Mouse (Mus musculus): ENCODE results near the gene Bmp3.

Bmp3 gene

GRCm38 (mm10) chr5:98854264-98854626 lies at the start of gene Bmp3:
Gene Bmp3 (plus strand): TSS chr5:98854415.
- no peak for DNase-seq (ENCODE audit: low spot score in 2 of 2)

DNA sequence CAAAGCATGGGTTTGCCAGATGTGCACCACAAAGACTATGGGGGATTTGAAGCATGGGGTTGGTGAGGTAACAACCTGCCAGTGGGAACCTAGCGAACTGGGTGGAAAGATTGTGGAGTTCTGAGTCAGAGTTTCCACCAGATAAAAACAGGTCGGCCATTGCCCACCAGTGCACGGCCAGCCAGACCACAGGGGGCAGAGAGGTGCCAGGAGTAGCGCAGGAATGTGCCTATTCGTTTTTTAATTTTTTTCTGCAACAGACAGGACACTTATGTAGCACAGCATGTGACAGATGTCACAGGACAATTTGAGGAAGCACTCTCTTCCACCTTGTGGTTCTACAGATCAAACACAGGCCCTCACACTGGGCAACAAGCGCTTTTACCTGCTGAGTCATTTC lies 49.5 kb upstream of the Bmp3 start:
- no peak for DNase-seq (ENCODE audit: low spot score in 2 of 2)

DNA sequence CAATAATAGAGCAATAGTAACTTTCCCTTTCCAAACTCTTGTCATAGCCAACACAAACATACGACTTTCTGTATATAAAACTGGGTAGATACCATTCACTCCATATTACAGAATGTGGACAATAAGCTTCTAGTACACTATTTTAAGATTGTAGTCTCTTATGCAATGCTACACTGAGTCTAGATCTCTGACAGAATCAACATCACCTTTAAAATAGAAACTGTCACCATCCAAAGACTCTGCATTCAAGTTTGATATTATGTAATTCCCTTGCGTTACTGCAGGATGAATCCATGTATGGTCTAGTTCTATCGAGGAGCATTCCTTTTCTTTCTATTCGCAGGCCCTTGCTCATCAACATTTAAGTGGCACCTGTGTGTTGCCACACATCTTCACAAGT lies 47.7 kb upstream of the Bmp3 start:
- DNase-seq (ENCODE audit: low spot score in 2 of 2), result no peak

DNA sequence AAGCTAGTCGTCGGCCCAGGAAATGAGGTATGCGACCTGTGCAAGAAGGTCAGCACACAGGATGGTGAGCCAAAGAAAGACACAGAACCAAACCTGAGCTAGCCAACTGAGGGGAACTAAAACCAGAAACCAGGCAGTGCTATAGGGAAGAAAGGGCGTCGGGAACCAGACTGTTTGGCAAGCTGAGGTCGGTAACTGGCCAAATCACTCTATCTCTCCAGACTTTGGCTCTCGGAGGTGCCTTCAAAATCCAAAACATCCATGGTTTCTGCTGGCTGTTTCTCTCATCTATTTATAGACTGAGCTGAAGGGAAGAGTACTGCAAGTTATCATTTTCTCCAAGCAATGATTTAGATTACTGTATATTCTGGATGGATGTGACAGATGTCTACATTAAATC lies 47.2 kb upstream of the Bmp3 start:
- DNase-seq (ENCODE audit: low spot score in 2 of 2), result no peak

DNA sequence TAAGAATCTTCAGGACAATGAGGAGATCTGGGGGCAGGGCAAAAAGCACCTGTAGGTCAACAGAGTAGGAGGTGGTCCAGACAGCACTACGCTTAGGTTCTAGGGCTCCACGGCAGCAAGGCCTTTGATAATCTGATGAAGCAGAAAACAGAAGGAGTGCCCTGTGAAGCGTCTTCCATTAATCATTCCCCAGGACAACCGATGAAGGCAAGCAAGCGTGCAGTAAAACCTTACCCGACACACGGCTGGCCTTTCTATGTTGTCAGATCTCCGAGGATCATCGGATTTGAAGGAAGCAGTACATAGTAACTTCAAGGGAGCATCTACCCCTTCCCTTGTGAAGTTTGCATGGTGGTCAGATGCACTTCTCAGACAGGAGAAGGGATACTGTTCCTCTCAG lies 46.3 kb upstream of the Bmp3 start:
- no peak for DNase-seq (ENCODE audit: low spot score in 2 of 2)

DNA sequence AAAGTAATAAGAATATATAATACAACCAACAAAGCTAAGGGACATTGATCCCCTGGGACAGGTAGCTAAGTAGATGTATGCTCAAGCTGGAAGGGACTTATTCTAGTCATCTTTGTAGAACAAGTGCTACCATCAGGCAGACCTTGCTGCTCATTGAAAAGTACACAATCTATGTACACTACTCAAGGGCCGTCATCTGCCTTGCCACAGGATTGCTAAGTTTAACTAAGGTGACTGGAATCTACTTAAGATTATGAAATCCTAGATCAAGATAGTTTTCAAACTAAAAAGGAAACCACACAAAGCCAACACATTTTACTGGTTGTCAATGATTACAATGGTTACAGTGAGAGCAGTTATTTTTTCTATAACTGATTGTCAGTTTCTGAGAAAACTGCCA lies 41.8 kb upstream of the Bmp3 start:
- no peak for DNase-seq (ENCODE audit: low spot score in 2 of 2)

DNA sequence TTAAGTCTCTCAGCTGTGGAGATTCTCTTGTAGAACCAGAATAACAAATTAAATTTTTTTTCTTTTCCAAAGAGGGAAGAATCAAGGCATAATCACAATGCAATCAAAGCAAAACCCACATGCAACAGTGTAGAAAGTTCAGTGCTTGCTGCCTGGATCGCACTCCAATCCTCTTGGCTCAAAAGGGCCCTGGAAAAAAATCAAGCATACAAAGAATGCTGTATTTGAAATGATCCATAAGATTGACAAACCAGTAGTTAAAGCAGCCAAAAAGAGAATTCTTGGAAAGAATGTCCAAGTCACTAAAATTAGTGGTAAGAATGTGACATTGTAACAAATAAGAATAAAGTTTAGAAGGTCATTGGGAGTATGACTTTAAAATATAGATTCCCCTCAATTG lies 38.9 kb upstream of the Bmp3 start:
- DNase-seq (ENCODE audit: low spot score in 2 of 2), result no peak

GRCm38 (mm10) chr5:98833760-98834159 lies 20.5 kb upstream of the Bmp3 start:
- no peak for DNase-seq (ENCODE audit: low spot score in 2 of 2)

- DNase-seq (ENCODE audit: low spot score in 2 of 2), result no peak
Observed at GRCm38 (mm10) chr5:98834300-98834699, 19.9 kb upstream of the Bmp3 start.

DNA sequence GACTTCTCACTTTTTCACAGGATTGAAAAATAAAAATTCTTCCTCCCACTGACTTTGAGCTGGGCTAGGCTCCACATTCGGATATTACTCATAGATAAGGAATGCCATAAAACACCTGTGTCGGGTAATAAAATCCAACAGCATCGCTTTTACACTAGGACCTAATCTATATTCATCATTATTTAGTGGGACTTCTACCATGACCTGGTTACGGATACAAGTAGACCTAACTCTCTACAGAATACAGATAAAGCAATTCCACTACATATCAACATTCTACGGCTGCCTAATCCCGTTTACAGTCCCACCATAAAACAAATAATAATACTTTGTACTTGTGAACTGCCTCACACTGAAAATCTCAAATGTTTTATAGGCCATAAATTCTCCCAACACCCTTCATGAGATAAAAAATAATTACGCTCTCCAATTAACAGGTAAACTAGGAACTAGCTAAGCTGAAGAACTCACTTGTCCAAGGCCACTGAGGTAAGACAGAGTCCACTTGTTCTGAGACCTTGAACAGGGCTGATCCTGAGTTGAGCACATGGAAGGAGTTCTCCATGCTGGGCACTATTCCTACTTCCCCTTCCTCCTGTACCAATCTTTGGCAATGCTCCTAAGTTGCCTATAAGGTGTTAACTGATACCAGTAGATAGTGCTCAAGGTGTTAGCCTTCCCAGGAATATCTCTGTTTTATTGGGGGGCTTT lies 11.5 kb upstream of the Bmp3 start:
- DNase-seq (ENCODE audit: low spot score in 2 of 2), result no peak

DNA sequence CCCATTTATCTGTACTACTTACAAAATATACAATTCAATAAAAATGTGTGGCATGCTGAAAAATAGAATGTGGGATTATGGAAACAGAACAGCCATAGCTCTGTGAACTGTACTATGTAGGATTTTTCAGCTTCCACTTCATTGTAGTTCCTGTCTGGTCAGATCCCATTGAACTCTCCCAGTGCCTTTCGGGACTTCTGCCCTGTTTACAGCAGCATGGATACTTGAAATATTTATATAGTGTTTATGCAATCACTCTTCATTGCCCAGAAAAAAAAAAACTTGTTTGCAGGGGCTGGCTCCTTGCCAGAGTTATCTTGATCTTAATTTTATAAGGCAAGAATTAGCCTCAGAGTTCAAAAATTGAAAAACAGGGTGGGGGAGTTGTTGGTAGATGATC lies 9.6 kb upstream of the Bmp3 start:
- no peak for DNase-seq (ENCODE audit: low spot score in 2 of 2)

DNA sequence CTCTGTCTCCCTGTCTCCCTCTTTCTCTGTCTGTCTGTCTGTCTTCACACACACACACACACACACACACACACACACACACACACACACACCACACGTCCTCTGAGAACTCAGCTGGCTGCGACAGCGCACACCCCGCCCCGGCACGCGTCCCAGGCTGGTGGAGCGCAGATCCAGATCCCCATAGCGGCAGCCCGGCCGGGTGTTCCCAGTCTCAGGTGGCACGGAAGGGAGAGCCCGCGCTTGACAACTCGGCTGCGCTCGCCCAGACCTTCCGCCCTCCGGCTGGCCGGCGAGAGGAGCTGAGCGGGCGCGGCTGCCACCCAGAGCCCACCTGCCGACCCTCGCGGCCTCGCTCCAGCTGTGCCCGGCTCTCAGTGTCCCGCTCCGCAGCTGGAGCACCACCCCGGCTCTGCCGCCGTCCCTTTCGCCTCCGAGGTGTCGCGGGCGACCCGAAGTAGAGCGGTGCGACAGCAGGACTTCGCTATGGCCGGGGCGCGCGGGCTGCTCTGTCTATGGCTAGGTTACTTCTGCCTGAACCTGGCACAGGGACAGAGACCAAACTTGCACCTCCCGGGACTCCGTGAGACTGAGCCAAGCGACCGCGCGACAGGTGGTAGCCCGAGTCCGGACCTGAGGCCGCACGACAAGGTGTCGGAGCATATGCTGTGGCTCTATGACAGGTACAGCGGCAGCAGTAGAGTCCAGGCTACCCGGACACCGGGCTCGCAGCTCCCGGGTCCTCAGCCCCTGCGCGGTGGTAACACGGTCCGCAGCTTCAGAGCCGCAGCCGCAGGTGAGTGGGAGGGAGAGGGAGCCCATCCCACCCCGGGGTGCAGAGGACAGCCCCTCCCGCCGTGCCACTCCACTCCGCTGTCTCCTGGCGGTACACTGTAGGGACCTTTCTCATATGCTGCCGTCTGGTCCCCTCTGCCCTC lies 681 bp downstream of the Bmp3 start:
- DNase-seq (ENCODE audit: low spot score in 2 of 2), result no peak

DNA sequence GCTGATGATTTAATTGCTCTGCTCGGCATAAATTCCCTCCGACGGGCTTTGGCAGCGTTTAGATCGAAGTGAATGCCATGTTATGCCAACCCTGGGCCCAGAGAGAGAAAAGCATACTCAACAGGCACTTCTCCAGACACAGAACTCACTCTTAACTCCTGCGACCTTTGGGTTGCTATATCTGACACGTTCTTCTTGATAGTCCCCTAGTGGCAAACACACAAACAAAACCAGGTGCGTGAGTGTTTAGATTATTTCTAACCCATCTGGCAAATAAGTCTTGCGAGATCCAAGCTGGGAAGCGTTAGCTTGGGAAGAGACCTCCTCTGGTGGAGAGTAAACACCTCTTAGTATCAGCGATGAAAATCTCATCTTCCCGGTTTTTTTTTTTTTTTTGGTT lies 1.5 kb downstream of the Bmp3 start:
- no peak for DNase-seq (ENCODE audit: low spot score in 2 of 2)

DNA sequence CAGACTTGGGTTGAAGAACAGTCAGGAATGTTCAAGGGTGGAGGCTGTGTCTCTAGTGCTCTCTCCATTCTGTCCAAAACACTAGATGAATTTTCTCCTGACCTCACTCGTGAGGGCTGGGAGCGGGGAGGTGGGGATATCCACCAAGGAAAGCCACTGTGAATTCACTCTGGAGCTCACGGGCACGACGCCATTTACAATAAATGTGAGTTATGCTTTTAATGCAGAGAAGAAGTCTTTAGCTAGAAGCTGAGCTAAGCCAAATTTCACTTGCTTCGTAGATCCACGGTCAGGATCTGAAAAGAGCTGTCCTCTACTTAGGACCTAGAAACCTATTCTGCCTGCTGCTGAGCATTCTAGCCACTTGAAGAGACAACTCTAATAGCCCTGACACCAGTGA lies 2.1 kb downstream of the Bmp3 start:
- DNase-seq (ENCODE audit: low spot score in 2 of 2), result no peak

DNA sequence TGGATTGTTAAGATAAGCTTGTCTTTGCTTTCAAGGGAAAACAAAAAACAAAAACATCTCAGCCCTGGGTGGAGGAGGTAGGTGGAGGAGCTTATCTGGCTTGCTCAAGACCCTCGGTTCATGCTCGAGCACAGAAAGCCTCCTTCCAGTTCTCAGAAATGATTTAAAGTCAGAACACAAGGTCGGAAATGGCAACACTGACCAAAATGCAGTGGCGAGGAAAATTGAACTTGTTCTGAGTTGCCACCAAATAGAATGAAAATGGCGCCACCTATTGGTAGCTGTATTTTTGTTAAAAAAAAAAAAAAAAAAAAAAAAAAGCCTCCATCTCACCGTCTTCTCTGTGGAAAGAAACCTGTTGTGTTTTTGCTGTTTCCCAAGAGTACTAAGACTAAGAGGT lies 9.7 kb downstream of the Bmp3 start:
- no peak for DNase-seq (ENCODE audit: low spot score in 2 of 2)

GRCm38 (mm10) chr5:98865146-98865545 lies 10.9 kb downstream of the Bmp3 start:
- no peak for DNase-seq (ENCODE audit: low spot score in 2 of 2)

- no peak for DNase-seq (ENCODE audit: low spot score in 2 of 2)
Observed at GRCm38 (mm10) chr5:98876056-98876455, 21.8 kb downstream of the Bmp3 start.

GRCm38 (mm10) chr5:98878891-98879290 lies 24.7 kb downstream of the Bmp3 start:
- no peak for DNase-seq (ENCODE audit: low spot score in 2 of 2)

DNA sequence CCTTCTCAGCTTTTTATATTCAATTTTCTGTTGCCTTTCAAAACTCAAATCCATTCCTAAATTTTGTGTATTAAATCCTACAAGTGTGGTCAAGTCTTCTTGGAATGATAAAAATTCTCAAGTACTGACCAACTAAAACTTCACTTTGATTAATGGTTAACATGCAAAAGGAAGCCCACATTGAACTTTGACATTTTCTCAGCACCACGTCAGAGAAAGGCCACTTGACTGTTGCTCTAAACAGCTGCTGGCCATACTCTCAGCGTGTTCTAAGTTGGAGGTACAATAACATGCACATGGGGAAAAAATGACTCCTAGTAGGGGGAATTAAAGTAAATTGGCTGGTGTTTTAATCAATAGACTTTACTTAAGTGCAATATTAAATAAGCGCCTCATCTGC lies 27.9 kb downstream of the Bmp3 start:
- DNase-seq (ENCODE audit: low spot score in 2 of 2), result no peak

DNA sequence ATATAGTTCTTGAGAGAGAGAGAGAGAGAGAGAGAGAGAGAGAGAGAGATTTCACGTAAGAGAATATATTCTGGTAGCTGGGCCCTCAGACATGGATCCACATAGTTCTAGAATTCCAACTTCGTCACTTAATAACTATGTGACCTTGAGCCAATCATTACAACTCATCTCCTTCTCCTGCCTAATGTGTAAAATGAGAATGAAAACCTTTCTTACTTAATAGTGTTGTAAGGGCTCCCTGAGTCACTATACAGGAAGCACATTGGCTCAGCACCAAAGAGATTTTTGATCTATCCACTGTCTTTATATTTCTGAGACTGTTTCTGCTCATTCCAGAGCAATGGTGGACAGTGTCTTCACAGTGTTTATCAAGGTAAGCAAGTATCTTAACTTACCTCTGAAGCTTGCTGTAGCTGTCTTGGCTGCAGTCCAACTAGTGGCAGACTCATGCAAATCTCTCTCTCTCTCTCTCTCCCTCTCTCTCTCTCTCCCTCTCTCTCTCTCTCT lies 36.4 kb downstream of the Bmp3 start:
- no peak for DNase-seq (ENCODE audit: low spot score in 2 of 2)

DNA sequence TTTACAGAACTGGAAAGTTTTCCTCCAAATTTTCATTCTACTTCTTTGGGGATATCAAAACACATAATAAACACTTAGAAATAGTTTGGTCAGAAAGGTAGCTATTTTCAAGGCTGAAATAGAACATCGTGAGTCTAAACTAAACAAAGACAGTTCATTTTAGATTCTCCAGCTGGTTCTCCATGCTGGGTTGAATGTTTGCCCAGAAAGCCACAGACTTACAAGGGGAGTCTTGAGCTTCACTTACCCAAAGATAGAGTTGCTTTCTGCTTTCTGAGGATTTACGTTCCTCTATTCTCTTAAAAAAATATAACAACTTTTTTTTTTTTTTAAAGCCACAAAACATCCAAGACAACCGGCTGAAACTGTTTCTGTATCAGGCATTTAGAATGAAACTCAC lies 40.1 kb downstream of the Bmp3 start:
- DNase-seq (ENCODE audit: low spot score in 2 of 2), result no peak

DNA sequence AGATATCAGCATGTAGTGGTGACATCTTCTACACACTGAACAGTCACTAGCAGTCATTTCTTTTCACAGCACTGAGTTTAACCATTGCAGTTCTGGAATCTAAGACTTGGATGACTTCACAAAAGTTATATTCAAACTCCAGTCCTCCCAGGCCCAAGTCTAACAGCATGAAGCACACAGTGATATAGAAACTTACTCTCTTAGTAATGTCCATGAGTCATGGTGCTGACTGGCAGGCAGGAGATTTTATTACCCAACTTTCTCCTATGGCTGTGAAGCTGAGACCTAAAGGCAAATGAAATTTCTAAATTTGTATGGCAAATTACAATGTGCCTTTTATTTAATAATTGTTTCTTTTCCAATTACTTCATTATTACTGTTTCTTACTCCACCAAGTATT lies 43.7 kb downstream of the Bmp3 start:
- DNase-seq (ENCODE audit: low spot score in 2 of 2), result no peak

GRCm38 (mm10) chr5:98900926-98901325 lies 46.7 kb downstream of the Bmp3 start:
- no peak for DNase-seq (ENCODE audit: low spot score in 2 of 2)

Measured in thymus, postnatal 10 days (tissue).